Mouse (Mus musculus) B cell, adult 2 months (primary cell): ENCODE results near the gene Arhgap40.

Experiments
- DNase-seq, 2 experiments: peaks; one replicate each; pipeline ENCODE4 v3.0.0; 2022

Arhgap40 gene

DNA sequence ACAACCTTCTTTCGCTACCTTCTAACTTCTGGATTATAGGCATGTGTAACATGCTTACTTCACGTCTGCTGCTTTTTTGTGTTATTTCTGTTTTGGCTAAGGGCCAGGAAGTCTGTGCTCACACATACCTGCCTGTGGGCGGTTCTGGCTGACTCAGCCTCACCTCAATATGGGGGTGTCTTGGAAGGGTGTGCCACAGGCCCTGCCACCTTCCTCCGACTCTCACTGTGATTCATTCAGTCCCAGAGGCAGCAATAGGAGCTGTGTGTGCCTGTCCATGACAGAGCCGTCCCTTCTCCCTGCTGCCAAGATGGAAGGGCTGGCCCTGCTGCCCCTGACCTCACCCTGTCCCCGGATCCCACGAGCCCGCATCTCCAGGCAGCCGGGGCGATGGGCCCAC lies at the start of gene Arhgap40:
TSS of gene Arhgap40 (plus strand) at position 269 of the 400 bp plus-strand sequence.
- DNase-seq, result no peak

GRCm38 (mm10) chr2:158474159-158474558 lies 38.4 kb upstream of the Arhgap40 start:
- no peak for DNase-seq

DNA sequence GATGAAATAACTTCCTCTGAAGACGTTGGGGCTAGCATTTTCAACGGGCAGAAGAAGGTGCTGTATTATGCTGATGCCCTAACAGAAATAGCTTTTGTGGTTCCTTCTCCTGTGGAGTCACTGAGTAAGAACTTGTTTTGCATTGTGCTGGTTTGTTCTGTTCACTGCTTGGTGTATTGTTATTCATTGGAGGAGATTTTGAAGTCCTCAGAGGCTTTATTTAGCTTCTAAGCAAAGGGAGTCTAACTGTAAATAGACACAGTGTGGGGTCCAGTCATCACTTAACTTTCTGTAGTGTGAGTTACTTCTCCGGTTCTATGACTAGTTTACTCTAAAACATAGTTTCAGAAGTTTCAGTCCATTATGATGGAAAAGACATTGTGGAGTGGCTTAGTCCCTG lies 35.0 kb upstream of the Arhgap40 start:
- DNase-seq, result no peak

GRCm38 (mm10) chr2:158498457-158498856 lies 14.1 kb upstream of the Arhgap40 start:
- DNase-seq, result no peak

DNA sequence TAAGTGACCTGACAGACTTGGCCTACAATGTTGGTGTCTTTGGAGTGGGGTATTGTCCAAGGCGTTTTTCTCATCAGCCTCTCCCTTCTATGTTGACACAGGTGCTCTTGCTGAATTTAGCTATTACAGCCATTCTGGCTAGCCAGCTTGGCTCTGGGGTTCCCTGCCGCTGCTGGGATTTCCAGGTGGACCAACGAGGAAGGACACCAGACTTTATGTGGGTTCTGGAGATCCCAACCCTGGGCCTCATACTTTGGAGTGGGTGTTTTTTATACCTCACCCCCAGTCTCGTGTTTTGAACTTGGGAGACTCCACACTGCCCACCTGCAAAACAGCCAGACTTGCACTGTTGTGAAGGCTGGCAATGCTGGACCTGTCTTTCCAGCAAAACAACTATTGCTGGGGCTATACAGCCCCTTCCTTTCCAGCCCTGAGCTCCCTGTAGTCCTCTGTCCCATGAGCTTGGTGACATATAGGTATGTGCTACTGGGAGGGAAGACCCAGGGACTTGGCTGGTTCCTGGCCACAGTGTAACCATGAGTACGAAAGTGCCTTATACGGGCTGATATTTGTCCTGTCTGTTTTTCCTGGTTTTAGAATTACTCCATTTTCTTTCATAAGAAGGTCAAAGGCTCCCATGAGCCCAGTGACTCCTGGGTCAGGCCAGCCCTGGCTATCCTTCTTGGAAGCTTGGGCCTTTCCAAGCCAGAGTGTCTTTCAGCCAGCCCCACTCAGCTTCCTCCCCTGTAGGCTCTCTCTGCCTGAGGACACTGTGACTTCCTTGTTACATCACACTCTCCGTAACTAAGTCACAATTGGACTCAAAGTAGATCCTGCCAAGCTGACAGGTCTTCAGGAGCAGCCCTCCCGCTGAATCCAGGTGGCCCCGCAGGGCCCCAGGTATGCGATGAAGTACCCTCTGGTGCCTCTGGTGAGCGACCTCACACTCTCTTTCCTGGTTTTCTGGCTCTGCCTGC lies 10.5 kb upstream of the Arhgap40 start, which contains the start of gene Adig:
TSS of gene Adig (plus strand) at position 777 of the 977 bp plus-strand sequence.
- no peak for DNase-seq

GRCm38 (mm10) chr2:158503226-158503625 lies 9.4 kb upstream of the Arhgap40 start:
- DNase-seq, result no peak

DNA sequence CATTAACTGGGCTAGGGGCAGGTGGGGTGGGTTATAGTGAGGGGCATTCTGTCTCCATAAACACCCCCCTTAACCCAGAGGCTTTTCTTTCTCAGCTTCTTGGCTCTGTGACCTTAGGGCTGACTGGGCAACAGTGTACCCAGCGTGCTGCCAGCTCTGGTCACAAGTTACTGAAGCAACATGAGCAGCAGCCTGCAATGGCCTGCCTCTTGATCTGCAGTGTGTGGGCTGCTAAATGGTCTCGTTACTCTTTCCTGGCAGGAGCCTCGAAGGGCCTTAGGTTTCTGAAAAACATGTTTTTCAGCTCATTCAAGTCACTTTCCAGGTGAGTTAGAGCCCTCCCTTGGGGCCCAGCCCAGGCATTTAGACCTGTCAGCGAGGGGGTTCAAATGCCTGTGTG lies 8.9 kb upstream of the Arhgap40 start:
- DNase-seq, result no peak

DNA sequence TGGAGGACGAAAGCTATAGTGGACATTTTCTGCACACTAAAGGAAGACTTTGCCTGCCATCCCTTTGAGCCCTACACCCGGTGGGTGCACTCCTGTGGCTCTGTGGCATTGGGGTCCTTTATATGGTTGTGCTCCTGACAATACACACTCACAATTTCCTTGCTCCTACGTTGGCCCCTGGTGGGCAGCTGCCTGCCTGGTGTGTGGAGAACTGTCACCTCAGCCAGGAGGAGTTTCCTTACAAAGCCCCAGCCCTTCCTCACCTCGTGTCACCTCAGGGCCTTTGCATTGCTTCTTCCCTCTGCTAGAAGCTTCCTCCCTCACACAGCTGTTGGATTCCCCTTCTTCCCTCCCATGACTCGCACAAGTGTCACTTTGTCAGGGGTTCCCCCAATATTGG lies 6.1 kb upstream of the Arhgap40 start:
- no peak for DNase-seq

DNA sequence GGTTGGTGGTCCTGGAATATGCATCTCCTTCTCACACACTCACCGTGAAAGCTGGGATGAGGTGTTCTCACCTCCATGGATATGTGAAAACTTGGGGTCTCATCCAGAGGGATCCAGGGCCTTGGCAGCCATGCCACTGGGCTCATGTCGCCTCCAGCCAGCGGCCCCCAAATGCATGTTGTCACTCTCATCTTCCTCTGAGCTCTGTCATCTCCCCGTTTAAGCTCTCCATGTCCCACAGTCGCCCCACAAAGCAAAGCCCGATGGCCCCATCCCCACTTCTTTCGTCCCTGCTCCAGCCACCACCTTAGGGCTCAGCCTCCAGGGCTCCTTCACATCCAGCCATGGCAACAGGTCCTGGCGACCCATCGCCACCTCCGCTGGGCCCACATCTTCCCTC lies 5.5 kb upstream of the Arhgap40 start:
- no peak for DNase-seq

DNA sequence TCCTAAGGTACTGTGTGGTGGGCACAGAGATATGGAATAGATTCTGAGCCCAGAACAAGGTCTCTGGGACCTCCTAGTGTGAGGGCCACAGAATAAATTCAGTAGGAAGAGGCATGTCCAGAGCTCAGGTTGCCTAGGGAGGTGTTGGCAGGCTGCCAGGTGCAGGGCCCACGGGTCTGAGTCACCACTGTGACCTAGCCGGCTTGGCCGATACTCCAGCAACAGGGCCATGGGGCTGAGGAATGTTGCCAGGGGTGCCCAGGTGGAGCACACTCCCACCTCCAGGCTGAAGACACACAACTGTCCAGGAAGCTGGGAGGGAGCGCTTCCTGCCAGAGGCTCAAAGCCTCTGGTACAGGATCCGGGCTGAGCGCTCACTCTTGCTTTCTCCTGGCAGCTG lies 1.9 kb upstream of the Arhgap40 start:
- peak; percentile 59 for DNase-seq

- DNase-seq, result no peak
Measured at GRCm38 (mm10) chr2:158513821-158514336, 1.3 kb downstream of the Arhgap40 start.

GRCm38 (mm10) chr2:158518583-158518982 lies 6.0 kb downstream of the Arhgap40 start:
- no peak for DNase-seq

DNA sequence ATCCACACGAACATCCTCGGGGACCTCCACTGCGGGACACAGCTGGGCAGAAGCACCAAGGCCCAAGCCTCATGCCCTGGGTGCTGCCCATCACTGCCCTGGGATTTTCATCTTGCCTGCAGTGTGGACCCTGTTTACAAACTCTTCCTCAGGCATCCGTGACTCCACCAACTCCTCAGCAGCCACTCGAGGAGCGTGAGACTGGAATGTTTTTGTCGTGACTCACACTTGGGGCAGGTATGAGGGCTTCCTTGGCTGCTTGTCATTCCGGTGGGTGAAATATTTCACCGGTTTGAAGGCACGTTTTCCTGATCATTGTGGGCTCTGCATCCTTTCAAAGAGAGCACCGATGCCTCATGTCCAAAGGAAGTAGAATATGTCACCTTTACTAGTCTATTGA lies 6.5 kb downstream of the Arhgap40 start:
- no peak for DNase-seq

- no peak for DNase-seq
Measured at GRCm38 (mm10) chr2:158519800-158520199, 7.2 kb downstream of the Arhgap40 start.

GRCm38 (mm10) chr2:158523060-158523459 lies 10.5 kb downstream of the Arhgap40 start:
- DNase-seq, result no peak

DNA sequence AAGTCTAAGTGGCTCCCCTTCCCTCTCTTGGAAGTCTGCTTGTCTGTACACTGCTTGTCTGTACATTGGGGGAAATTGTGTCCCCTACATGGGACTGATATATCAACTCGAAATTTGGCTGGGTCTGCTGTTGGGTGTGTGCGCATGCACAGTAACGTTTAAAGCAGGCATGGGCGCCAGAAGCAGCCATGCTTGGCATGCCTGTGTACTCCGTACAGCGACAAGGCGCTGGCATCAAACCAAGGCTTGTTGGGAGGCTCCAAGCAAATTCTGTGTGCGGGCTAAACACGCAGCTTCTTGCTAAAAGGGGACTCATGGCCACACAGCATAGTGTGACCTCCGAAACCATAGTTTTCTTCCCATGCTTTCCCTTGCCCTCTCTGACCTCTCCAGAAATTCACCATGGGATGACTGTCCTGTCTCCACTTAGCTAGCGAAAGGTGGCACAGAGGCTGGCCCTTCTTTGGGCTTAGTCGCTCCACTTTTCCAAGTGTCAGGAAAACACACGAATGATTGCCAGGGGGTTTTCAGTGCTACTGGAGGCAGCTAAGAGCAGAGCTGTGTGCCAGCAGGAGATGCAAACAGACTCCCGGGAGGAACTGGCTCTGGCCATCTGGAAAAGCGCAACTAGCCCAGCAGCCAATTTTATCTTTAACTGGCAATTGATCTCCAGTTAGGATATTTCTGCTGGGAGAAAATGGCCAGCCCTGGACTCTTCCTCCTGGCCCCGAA lies 11.7 kb downstream of the Arhgap40 start:
- no peak for DNase-seq

GRCm38 (mm10) chr2:158534090-158534489 lies 21.5 kb downstream of the Arhgap40 start:
- DNase-seq, result peak; percentile 60 to 61

DNA sequence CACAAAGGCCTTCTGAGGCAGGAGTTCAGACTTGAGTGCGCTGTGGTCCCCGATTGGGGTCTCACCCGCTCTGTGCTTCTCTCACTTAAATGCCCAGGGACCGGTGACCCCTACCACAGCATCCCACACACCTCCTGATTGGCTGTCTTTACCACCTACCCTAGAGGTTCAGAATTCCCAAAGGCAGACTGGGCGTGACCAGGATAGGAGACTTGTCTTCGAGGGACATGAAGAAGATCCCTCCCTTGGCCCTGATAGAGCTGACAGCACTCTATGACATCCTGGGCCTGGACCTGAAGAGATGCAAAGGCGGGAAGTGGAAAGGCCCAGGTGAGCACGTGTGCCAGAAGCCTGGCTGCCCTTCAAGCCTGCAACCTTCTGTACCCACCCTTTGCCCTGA lies 22.0 kb downstream of the Arhgap40 start:
- DNase-seq, result no peak

- DNase-seq, result no peak
Measured at GRCm38 (mm10) chr2:158539433-158540305, 27.1 kb downstream of the Arhgap40 start.

DNA sequence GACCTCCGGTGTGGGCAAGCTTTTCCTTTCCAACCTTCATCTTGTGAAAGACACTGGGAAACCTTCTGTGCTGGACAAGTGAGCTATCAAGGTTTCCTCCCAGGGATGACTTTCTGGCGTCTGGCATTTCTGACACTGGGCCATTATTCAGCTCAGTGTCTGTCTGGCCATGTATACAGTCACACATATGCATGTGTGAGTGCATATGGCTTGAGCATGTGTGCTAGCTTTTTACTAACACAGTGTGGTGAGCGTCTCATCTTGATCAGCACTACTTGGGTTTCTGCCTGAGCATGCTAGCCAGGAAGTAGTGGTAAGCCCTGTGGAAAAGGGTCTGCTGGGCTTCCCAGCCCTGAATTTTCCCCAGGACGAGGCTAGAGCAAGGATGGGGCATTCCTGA lies 28.7 kb downstream of the Arhgap40 start:
- no peak for DNase-seq

DNA sequence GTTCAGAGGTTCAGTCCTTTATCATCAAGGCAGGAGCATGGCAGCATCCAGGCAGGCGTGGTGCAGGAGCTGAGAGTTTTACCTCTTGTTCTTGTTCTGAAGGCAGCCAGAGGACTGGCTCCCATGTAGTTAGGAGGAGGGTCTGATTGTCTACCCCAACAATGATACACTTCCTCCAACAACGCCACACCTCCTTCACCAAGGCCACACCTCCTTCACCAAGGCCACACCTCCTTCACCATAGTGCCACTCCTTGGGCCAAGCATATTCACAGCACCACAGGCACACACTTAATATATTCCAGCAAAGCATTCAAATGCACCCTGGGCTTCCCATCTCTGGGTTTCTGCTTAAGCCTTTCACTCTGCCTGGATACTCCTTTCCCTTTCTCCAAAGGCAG lies 32.7 kb downstream of the Arhgap40 start:
- DNase-seq, result no peak

- DNase-seq, result peak; percentile 79 to 80
Measured at GRCm38 (mm10) chr2:158546751-158547150, 34.2 kb downstream of the Arhgap40 start.

DNA sequence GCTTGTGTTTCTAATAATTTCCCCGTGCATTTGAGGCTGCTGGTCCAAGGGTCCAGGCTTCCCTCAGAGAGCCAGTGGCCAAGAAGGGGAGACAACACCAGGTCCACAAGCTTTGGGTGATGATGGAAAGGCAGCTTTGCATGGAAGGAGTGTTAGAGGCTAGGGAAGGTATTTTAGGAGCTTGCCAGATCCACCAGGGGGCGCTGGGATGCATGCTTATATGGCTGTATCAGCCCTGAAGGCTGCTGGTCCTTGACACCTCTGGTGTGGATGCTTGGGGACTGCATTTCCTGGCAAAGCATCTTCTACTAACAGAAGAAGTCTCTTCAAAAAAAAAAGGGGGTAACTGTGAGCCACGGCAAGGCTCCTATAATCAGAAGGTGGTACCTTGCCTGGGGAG lies 37.5 kb downstream of the Arhgap40 start:
- DNase-seq, result peak; percentile 86 to 88
